Mouse (Mus musculus) retina, embryonic 14.5 days (tissue): ENCODE data around the gene Cptp.

Source experiments
- DNase-seq: peaks from one replicate; pipeline ENCODE4 v3.0.0-alpha.2; 2015; ENCODE audit warnings: low spot score

The Cptp gene

DNA sequence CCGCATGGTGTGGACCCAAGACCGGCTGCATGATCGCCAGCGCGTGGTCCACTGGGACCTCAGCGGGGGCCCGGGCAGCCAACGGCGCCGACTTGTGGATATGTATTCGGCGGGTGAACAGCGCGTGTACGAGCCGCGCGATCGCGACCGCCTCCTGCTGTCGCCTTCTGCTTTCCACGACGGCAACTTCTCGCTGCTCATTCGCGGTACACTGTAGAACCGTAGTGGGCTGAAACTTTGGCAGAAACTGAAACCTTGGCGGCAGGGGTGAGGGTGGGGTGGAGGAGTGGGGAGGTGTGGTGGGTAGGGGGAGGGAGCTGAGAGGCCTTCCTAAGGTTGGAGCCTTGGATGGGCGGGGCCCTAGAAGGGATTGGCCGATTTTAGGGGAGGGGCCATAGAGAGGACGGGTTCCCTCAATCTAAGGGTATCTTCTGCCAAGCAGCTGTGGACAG, 28.2 kb downstream of the Cptp start:
- DNase-seq = peak; percentile 70

DNA sequence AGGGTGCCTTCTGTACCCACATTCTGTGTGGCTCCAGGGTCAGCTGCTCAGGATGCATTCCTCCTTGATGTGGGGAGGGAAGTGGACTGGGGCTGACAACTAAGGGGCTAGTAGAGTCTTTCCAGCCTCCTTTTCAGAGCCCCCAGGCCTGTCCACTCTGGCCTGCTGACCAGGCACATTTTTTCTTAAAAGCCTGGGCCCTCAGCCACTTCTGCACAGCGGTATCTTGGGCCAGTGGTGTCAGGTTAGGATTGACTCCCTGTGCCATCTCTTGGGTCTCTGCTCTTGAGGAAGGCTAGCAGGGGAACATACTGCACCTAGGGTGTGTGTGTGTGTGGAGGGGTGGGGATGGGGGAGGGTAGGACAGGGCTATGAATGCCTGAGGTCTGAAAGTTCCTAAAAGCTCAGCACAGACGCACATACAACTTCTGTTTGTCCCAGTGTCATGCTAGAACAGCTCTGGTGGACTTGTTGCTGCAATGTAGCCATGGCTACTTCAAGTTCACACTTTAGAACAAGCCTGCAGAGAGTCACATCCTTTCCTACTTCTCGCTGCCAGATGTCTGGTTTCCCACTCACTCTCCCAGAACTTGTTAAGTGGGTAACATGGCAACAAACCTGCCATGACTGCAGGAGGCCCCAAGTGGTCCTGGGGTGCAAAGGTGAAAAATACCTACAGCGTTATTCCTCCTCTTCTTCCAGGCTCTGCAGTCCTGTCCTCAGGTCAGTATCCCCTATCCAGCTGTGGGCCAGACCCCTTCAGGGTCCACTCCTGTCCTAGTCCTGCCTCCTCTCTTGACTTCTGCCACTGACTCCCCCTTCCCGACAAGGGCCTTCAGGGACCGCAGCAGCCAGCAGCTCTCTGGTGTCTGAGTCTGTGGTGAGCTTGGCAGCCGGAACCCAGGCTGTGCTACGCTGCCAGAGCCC, 28.9 kb downstream of the Cptp start:
- peak; percentile 7 for DNase-seq

DNA sequence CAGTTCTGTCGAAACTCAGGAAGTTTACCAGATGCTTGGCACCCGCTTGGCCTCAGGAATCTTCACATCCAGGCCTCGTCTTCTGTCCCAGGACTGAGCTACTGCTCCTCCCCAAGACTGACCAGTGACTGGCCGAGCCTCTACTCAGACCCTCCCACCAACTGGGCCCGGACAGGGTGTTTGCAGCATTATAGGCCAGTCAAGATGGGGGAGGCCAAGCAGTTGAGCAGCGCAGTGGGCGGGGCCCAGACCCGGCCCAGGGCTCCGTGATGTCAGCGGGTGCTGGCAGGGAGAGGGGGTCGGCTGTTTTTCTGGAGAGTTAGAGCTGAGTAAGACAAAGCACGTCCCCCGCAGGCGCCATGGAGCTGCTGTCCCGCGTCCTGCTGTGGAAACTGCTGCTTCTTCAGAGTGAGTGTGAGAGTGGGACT, 29.7 kb downstream of the Cptp start, which contains the start of gene Mxra8:
TSS of gene Mxra8 (plus strand) at position 198 of the 428 bp plus-strand sequence.
- DNase-seq = peak; percentile 67

DNA sequence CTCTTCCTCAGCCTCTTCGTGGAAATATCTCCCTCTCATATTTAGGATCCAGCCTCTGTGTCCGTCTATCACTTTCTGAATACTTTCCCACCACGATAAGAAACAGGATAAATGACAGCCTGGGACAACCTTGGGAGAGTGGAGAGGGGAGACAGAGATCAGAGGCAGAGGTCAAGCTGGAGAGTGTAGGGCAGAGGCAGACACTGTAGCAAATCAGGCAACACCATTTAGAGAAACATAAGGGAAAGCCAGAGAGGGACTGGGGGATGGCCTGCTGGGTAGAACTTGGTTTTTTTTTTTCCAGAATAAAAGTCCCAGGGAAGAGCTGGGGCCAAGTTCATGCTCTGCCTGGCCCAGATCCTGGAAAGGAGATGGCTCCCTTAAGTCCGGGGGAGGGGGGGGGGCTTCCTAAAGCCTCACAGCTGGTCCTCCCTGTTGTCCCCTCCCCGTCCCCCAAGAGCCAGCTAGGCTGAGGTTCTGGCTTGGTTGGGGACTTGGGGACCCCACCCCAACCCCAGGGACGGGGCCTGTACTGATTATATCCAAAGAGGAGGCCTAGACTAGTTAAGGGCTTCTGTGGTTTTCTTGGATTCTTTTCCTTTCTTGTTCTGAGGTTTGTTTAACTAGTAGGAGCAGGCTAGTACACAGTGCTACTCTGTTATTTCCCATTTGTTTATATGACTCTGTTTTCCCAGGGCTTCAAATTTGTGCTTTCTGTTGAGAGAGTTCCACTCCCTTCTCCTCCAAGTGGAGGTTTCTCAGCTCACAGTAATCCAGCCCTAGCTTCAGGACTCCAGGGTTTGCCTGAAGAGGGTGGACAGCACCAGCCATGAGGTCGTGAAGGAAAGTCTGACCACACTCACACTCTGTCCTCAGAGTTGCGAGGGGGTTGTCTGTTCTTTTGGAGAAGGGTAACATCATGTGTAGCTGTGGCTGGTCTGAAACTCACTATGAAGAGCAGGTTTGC, 30.8 kb downstream of the Cptp start:
- DNase-seq = no peak

DNA sequence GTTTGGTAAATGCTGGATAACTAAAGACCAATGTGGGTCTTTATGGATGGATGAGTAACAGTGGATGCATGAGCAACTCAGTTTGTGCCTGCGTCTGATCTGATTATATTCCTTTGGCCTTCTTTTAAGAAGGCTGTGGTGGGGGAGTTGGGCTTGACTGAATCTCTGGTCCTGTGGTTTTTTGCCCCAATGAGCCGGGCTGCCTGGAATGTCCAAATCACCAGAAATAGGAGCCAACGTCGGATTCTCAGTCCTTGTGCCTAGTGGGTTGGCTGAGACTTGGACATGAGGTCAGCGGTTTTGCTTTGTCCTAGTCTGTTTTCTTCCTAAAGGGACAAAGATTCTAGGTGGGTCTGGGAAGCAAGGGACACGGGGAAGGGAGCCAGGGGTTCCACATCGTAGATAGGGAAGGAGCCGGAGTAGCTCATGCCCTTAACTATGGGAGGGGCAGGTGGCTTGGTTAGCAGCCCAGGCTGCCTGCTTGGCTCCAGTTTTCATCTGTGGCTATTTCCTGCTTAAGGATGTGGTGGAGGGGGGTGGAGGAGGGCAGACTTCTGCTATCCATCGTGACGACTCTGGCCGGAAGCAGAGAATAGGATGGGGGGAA, 31.7 kb downstream of the Cptp start:
- no peak for DNase-seq

DNA sequence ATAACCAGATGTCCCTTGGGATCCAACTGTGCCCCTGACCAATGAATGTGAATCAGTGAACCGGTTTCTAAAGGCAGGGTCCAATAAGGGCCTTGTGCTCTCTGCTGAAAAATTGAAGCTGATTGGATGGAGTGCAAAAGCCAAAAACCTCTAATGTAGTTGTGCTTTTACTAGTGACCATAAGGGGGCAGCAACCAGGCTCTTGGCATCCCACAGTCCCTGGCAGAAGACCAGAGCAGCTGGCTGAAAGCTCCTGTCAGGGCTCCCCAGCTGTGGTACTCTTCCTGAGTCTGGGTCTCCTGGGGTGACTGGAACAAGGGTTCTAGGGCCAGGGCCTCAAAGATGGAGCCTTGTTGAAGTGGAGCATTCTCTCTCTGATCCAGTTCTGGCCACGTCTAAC, 35.4 kb downstream of the Cptp start:
- peak; percentile 89 for DNase-seq

DNA sequence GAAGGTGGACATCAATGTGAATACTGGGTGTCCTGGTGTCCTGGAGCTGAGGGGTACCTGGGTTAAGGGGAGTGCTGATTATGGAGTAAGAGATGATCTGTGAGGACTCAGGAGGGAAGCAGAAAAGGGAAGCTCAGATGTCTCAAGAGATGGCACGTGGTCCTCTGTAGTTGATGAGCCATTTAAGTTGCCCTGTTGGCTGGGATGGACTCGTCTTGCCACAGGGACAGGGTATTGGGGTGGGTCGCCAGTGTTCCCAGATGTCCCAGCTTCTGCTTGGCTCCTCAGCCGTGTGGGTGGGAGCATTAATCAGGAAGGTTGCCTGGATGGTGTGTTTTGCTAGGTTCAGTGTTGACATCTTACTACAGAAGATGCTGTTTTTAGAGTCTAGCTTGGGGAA, 36.0 kb downstream of the Cptp start:
- no peak for DNase-seq

DNA sequence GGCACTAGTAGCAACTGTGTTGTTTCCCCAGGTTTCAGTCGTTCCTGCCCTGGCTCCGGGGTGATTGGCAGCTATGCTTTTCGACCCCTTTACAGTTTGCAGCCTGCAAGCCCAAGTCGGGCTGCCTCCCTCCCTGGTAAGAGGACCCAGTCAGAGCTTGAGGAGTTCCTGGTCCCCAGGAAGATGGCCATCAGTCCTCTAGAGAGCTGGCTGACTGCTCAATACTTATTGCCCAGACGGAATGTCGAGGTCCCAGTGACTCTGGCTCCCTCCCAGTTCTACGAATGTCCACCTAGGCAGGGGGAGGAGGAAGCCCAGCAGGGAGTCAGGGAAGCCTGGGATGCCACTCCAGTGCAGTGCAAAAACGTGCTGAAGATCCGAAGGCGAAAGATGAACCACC, 36.9 kb downstream of the Cptp start:
- DNase-seq = no peak

DNA sequence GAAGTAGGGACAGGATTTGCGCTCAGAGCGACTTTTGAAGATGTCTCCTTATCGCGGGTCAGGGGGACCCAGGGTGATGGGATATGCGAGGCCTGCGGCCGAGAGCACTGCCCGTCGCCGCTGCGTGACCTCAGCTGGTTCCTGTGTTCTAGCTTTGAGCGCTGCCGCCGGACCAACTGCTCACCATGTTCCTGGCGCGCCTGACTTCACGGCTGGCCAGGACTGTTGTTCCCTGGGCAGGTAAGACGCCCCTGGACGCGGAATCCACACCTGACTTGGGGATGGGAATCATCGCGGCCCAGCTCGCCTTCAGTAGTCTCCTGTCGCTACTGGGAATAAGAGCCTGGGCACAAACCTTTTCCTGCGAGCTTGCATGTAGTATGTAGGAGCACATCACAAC, 37.4 kb downstream of the Cptp start:
- peak; percentile 5 for DNase-seq

DNA sequence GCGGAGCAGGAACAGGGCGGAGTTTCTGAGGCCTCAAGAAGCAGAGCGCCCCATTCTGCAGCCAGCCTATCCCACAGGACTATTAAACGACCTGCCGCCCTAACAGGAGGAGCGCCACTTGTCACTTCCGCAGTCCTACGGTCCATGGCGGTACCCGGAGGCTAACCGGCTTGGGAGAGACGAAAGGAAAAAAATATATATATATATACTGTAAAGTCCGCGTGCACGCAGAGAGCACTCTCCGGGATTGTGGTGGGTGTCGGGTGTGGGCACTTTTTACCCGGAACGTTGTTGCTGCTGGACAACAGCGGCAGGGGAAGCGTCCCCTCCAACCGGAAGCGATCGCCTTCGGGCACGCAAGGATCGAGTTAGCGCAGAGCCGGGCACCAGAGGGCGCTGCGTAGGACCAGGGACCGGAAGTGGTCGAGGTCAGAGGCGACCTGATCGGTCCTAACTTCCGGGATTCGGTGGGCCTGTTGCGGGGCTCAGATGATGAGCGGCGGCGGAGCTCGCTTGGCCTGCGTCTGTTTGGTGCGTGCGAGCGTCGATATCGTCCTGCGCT, 38.0 kb downstream of the Cptp start, which contains the start of gene Aurkaip1:
TSS of gene Aurkaip1 (plus strand) at position 68 of the 562 bp plus-strand sequence.
- peak; percentile 98 for DNase-seq

DNA sequence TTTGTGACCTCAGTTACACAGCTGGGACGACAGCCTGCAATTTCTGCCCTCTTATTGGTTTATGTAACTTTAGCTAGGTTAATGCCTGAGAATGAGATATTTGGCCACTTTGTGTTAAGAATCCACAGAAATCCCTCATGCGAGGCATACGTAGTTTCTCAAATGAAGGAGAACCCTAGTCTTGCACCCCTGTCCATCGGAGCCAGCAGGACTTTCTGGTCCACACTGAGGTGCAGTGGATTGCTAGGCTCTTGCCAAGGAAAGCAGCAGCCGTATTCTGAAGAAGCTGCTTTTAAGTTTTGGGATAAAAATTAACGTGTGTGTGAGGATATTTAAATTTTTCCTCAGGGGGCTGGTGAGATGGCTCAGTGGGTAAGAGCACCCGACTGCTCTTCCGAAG, 38.6 kb downstream of the Cptp start:
- DNase-seq = peak; percentile 31

DNA sequence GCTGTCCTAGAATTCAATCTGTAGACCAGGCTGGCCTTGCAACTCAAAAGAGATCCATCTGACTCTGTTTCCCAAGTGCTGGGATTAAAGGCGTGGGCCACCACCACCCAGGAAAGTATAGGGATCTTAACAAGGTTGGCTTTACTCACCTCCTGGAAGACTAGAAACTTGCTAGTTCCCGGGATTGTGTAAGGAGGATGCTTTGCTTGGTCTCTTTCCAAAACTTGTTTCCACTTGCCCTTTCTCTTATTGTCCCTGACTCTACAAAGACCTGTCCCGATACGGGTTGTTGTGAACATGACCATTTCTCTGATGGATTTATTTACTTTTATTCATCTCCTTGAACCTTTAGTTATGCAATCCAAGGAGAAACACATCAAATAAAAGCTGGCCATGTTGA, 39.4 kb downstream of the Cptp start:
- DNase-seq = no peak

DNA sequence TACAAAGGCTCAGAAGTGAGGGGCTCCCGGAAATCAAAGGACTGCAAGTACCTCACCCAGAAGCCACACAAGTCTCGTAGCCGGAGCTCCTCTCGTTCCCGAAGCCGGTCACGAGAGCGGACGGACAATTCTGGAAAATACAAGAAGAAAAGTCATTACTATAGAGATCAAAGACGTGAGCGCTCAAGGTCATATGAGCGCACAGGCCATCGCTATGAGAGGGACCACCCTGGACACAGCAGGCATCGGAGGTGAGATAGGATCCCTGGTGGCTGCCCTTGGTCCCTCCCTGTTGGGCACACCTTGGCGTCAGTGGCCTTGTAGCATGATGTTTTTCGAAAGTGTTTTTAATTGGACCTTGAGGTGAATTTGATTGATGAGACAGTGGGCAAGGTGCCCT, 45.8 kb downstream of the Cptp start:
- DNase-seq = no peak

DNA sequence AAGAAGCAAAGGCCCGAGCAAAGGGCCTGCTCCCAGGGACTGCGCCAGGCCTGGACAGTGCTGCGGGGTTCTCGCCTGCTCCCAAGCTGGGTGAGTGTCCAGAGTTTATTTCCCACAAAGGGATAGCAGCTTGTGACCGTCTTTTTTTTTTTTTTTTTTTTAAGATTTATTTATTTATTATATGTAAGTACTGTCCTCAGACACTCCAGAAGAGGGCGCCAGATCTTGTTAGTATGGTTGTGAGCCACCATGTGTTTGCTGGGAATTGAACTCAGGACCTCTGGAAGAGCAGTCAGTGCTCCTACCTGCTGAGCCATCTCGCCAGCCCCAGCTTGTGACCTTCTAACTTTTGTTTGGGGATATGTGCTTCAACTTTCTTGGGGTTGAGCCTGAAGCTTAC, 48.2 kb downstream of the Cptp start:
- peak; percentile 64 for DNase-seq

DNA sequence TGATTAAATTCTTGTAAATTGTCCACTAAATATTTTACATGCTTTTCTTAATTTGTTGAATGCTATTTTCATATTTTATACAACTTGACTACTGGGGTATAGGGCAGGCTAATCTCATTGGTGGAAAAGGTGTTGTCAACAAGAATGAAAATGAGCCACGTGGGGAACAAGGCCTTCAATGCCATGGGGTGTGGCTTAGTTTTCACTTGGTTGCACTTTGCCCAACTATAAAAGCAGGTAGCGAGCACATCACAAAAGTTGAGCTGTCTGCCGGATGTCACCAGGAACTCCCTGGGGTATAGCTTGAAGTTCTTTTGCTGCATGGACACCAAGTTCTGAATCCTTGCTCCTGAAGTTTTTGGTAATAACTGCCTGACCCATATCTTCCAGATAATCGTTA, 51.7 kb downstream of the Cptp start:
- DNase-seq = no peak
